Mouse (Mus musculus) forebrain, embryonic 16.5 days (tissue): ENCODE measurements around the gene Gm45799. TPM values are rescaled to one million over a fixed set of nuclear protein-coding genes. Genes with fewer than 3 reads are reported as not detected.
A peak's percentile ranks its signal among the peaks of the same experiment; 100 is the strongest.

ENCODE experiments used
- ATAC-seq: fragments of 200-750 bp; cut with Nextera tagmentation; 2 replicates; pipeline ENCODE4 v1.8.0; 2017; ENCODE audit warnings: mild to moderate bottlenecking, moderate library complexity
- H3K27ac ChIP-seq: fragments of 300-500 bp; sonication (generic); 2 replicates; pipeline ENCODE4 v1.5.1; 2014; ENCODE audit warnings: low read length, control low read depth
- H3K27me3 ChIP-seq: fragments of 300-500 bp; sonication (generic); replicated peaks from 2 replicates; pipeline ENCODE4 v1.6.1; 2014; ENCODE audit warnings: low read length; ENCODE audit not compliant: control insufficient read depth, insufficient read depth
- H3K36me3 ChIP-seq: fragments of 300-500 bp; sonication (generic); 2 replicates; pipeline ENCODE4 v1.6.1; 2014; ENCODE audit not compliant: control insufficient read depth, insufficient read depth
- H3K4me1 ChIP-seq: fragments of 300-500 bp; sonication (generic); replicated peaks from 2 replicates; pipeline ENCODE4 v1.6.1; 2014; ENCODE audit warnings: low read length; ENCODE audit not compliant: control insufficient read depth, insufficient read depth
- H3K4me2 ChIP-seq: fragments of 300-500 bp; sonication (generic); 2 replicates; pipeline ENCODE4 v1.6.1; 2014; ENCODE audit warnings: mild to moderate bottlenecking, low read length, control low read depth
- H3K4me3 ChIP-seq: fragments of 300-500 bp; sonication (generic); replicated peaks from 2 replicates; pipeline ENCODE4 v1.5.1; 2014; ENCODE audit warnings: mild to moderate bottlenecking, low read length, control low read depth
- H3K9ac ChIP-seq: fragments of 300-500 bp; sonication (generic); replicated peaks from 2 replicates; pipeline ENCODE4 v1.6.1; 2014; ENCODE audit warnings: low read depth, low read length, control low read depth
- H3K9me3 ChIP-seq: fragments of 300-500 bp; sonication (generic); 2 replicates; pipeline ENCODE4 v1.6.1; 2016; ENCODE audit warnings: low read length; ENCODE audit not compliant: control insufficient read depth
- WGBS: fragments of 180-500 bp; shearing (Covaris S2); extraction: QIAGEN DNeasy Blood & Tissue Kit; methylation state at CpG from one replicate; pipeline ENCODE4 v1.1.7; 2014; 5-methylcytosine and 5-hydroxymethylcytosine counted together
- polyA plus RNA-seq: library from polyadenylated mRNA; unstranded; fragments of >200 nt; fragmentation: Nextera tagmentation; extraction: Ambion mirVana; gene quantifications from 2 replicates; pipeline ENCODE4 v1.2.1, GENCODE M21; 2015

Gm45799 gene
- polyA plus RNA-seq, 1 experiment from 2014 or later, result 4.6 TPM

DNA sequence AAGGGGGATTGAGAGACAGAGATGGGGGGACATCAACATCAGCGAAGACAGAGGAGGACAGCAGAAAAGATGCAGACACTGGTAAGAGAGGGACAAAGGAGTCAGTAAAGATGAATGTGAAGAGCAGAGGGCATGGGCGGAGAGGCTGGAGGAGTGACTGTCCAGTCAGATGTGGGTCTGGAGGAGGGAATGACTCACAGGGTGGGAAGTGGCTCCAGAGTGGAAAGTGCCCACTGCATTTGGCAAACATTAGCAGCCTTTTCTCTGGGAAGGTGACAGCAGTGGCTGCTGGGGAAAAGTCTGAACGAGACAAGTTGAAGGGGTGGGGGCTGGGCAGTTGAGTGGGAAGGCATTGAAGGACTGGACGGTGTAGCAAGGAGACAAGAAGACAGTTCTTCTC is 19.3 kb upstream of the Gm45799 start:
- Histone ChIP-seq H3K27me3 (no peaks in the 10 kb centered on the region), H3K27ac (no peak overlapping the region), H3K4me3 (no peak overlapping the region), H3K4me1 (no peaks in the 10 kb centered on the region), H3K4me2 (no peak overlapping the region), H3K9ac (no peak overlapping the region), H3K9me3 (no peaks in the 10 kb centered on the region), H3K36me3 (peaks cover 24% of the 10 kb centered on the region)
- 78% methylated on average over 4 of the region's 4 CpGs for WGBS
- no peak for ATAC-seq

DNA sequence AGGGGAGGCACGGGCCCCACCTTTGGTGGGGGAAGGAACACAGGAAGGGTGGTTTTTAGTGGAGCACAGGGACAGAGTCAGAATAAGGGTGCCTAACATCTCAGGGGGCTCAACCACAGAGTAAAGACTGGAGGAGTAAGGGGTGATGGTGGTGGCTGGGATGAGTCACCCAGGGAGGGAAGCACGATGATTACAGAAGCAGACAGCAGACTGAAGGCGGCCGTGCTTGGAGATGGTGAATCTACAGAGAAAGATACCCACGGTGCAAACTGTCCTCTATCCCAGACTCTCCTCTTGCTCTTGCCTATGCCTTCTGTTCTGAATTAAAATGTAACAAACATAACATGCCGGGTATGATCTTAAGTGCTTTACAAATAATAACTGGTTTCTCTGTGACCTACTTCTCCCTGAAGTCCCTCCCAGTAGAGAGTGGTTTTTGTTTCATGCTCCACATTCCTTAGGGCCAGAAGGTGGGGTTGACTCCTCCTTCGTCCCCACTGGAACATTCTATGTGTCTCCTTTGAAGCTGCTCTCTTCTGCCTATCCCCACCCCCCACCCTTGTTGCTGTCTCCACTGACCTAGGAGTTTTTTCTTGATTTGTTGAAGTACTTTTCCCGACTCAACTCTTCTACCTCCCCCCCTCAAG is 18.6 kb upstream of the Gm45799 start:
- Histone ChIP-seq H3K27me3 (no peaks in the 10 kb centered on the region), H3K9me3 (no peaks in the 10 kb centered on the region), H3K4me3 (no peak overlapping the region), H3K9ac (no peak overlapping the region), H3K4me2 (no peak overlapping the region), H3K27ac (no peak overlapping the region), H3K4me1 (no peaks in the 10 kb centered on the region), H3K36me3 (peaks cover 20% of the 10 kb centered on the region)
- ATAC-seq, result no peak
- WGBS, result 85% methylated on average over 8 of the region's 8 CpGs

DNA sequence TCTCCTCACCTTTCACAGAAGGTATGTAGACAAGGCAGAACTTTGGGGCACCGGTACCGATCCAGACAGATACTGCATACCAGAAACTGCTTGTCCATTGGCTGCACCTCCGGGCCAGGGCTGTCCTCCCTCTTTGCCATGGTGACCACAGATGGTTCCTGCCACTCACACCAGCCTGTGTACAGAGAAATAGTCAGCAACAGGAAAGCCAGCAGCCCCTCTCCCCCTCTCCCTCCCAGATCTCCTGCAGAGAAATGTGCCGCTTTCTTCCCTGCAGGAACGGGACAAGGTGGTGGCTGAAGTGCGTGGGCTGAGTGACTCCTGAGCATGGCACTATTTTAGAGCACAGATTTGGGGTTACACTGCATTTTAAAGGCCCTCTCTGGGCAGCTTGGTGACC is 15.0 kb upstream of the Gm45799 start:
- Histone ChIP-seq H3K9ac (no peak overlapping the region), H3K4me3 (no peak overlapping the region), H3K27ac (no peak overlapping the region), H3K4me1 (peaks cover 11% of the 10 kb centered on the region), H3K36me3 (peaks cover 11% of the 10 kb centered on the region), H3K4me2 (no peak overlapping the region), H3K27me3 (no peaks in the 10 kb centered on the region), H3K9me3 (no peaks in the 10 kb centered on the region)
- no peak for ATAC-seq
- 86% methylated on average over 6 of the region's 6 CpGs for WGBS

DNA sequence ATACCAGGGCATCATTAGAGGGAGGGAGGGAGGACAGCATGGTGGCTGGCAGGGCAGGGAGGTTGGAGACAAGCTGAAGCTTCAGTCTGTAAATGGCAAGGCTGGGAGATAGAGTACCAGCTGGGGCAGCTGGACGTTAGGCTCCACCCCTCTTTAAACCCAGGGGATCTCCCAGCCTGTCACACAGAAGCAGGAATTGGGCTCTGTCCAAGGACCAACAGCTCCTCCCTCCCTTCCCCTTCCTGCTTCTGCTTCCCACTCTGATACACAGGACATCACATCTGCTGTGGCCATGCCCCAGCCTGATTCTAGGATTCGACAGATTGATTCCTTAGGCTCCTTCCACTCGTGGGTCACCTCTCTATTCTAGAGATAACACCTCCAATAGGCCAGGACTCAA is 11.7 kb upstream of the Gm45799 start:
- H3K27ac ChIP-seq, result no peak overlapping the region
- H3K27me3 ChIP-seq, result no peaks in the 10 kb centered on the region
- H3K9me3 ChIP-seq, result no peaks in the 10 kb centered on the region

DNA sequence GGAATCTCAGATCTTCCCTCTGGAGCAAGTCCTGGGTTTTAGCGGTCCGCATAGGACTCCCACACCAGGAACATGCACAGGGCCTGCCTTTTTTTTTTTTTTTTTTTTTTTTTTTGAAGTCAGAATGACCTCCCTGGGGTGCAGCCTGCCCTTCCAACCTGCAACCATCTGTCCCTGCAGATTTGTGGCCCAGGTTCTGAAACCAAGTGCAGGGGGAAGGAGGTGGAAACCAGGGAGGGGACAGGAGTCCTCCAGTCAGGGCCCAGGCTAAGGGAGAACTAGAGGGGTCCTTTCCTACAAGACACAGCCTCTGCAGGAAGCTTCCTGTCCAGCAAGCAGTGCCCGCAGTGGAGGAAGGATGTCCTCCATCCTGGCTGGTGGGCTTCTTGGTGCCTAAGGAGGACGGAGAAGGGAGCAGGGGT is 7.8 kb upstream of the Gm45799 start:
- 16% methylated on average over 4 of the region's 4 CpGs for WGBS
- peaks cover 34% of the 10 kb centered on the region for H3K4me1 ChIP-seq
- peak overlapping the region; percentile 63 for H3K4me2 ChIP-seq

More for the DNA sequence above, 11.7 kb upstream of the Gm45799 start:
- WGBS, result 9% methylated on average over 3 of the region's 3 CpGs
- H3K9ac ChIP-seq, result no peak overlapping the region
- peaks cover 25% of the 10 kb centered on the region for H3K4me1 ChIP-seq
- peak; percentile 15; the same call in 1 of the 2 replicates for ATAC-seq
- peaks cover 8% of the 10 kb centered on the region for H3K36me3 ChIP-seq
- H3K4me3 ChIP-seq, result no peak overlapping the region
- H3K4me2 ChIP-seq, result no peak overlapping the region

DNA sequence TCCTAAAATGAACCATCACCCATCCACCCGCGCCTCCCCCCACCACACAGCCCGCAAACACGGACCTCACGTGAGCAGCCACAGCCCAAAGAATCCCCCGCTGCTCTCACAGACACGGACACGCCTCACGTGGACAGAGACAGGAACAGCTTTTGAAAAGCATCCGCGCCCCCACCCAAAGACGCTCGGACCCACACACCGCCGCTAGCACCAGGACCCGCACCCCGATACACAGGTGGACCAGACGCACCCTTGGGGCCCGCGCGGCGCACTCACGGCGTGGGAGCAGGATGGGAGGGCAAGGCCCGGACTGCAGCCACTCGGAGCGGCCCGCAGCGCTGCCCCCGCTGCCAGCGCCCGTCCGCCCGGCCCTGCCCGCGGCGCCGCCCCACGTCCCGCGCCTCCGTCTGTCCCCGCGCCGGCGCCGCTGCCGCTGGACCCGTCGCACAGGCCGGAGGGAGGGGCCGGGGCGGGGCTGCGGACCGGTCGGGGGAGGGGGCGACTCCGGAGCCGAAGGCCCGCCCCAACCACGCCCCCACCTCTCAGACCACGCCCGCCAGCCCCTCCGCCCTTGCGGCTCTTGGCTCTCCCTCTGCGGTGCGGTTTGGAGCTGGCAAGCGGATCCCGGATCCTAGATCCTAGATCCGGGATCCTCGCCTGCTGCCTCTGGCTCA is 7.1 kb upstream of the Gm45799 start, which contains the start of gene Trim3:
Gene Trim3, minus strand, starts transcription at position 445 of the 674 bp plus-strand sequence.
- H3K36me3 ChIP-seq, result peaks cover 10% of the 10 kb centered on the region; the same call in 1 of the 2 replicates
- peak within 1 kb of the TSS; percentile 65 for H3K27ac ChIP-seq
- under 1% methylated on average over 41 of the region's 71 CpGs for WGBS
- peak within 1 kb of the TSS; percentile 62 for H3K4me3 ChIP-seq
- H3K9me3 ChIP-seq, result no peaks in the 10 kb centered on the region
- H3K4me2 ChIP-seq, result peak within 1 kb of the TSS; percentile 63
- H3K4me1 ChIP-seq, result peaks cover 34% of the 10 kb centered on the region
- ATAC-seq, result peak; percentile 88
- H3K9ac ChIP-seq, result peak within 1 kb of the TSS; percentile 79
- no peaks in the 10 kb centered on the region for H3K27me3 ChIP-seq

More for the DNA sequence above, 7.8 kb upstream of the Gm45799 start:
- peaks cover 10% of the 10 kb centered on the region; the same call in 1 of the 2 replicates for H3K36me3 ChIP-seq
- peak overlapping the region; percentile 46; the same call in 1 of the 2 replicates for H3K27ac ChIP-seq
- peak overlapping the region; percentile 79 for H3K9ac ChIP-seq
- H3K27me3 ChIP-seq, result no peaks in the 10 kb centered on the region
- H3K9me3 ChIP-seq, result no peaks in the 10 kb centered on the region
- peak overlapping the region; percentile 62 for H3K4me3 ChIP-seq
- no peak for ATAC-seq

DNA sequence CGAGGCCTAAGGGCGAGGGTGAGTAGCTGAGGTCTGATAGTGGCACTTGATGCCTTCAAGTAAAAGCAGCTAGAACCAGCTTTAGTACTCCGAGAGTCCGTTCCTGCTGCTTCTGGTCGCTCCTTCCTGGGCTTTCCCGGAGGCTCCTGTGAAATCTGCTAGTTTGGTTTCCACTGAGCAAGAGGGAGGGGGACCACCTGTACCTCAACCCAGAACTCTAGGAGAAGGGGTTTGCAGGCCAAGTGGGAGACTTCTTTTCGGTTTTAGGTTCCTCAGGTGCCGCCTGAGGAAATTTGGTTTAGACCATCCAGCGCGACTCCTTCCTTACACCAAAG is 6.6 kb upstream of the Gm45799 start:
- Histone ChIP-seq H3K27ac (peak overlapping the region; percentile 51; the same call in 1 of the 2 replicates), H3K36me3 (peaks cover 10% of the 10 kb centered on the region; the same call in 1 of the 2 replicates), H3K4me1 (peaks cover 30% of the 10 kb centered on the region), H3K9me3 (no peaks in the 10 kb centered on the region), H3K4me2 (peak overlapping the region; percentile 63), H3K27me3 (no peaks in the 10 kb centered on the region), H3K9ac (peak overlapping the region; percentile 79), H3K4me3 (peak overlapping the region; percentile 62)
- WGBS, result 4% methylated on average over 10 of the region's 10 CpGs
- no peak for ATAC-seq

DNA sequence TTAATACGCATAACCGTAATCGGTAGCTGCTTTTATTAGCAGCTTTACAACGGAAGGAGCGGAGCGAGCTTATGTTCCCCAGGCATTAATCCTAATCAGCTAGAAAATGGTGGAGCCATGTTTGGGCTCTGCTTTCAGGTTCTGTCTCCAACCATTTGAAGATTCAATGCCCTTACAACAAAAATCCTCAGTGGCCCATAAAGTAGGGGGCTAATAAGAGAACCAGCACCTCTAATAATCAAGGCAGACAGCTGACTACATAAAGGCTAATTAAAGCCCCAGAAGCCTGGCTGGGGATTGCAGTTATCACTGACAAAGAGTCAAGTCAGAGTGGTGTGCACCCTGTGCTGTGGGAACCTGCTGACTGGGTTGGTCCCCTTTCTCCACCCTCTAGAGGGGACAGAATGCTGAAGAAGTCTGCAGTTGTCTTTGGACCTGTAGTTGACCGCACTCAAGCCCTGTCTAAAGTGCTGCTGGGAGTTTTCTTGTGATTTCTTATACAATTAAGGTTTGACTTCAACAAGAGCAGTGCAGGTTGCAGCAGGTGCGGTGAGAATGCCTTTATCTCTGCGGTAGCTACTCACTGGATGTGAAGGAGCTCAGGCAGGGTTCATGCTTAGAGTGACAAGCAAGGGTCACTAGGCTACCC is 6.0 kb upstream of the Gm45799 start:
- Histone ChIP-seq H3K36me3 (peaks cover 10% of the 10 kb centered on the region; the same call in 1 of the 2 replicates), H3K4me2 (peak overlapping the region; percentile 63), H3K27me3 (no peaks in the 10 kb centered on the region), H3K27ac (no peak overlapping the region), H3K4me1 (peaks cover 30% of the 10 kb centered on the region), H3K9ac (no peak overlapping the region; the same call in 1 of the 2 replicates), H3K4me3 (no peak overlapping the region; the same call in 1 of the 2 replicates), H3K9me3 (no peaks in the 10 kb centered on the region)
- ATAC-seq, result no peak
- WGBS, result 40% methylated on average over 9 of the region's 9 CpGs

DNA sequence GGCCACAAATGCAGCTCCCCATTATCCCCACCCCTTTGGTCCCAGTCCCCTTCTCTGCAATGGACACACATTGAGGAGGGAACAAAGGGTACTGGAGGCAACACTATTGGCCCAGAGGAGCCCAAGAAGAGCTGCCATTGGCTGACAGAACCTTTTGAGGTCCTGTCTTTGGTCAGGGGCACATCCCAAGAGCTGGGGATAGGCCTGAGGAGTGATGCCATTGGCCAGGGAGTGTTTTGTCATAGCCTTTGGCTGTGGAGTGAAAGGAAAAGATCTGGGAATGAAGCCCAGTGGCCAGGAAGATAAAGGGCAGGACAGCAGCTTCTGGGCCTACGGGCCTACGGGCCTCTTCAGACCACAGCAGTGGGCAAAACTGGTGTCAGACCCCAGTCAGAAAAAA is 4.6 kb upstream of the Gm45799 start:
- H3K9me3 ChIP-seq, result no peaks in the 10 kb centered on the region
- no peak for ATAC-seq
- 86% methylated on average over 2 of the region's 2 CpGs for WGBS
- H3K9ac ChIP-seq, result no peak overlapping the region
- H3K4me2 ChIP-seq, result no peak overlapping the region
- no peaks in the 10 kb centered on the region for H3K27me3 ChIP-seq
- H3K27ac ChIP-seq, result no peak overlapping the region
- H3K4me1 ChIP-seq, result peaks cover 36% of the 10 kb centered on the region
- H3K36me3 ChIP-seq, result peaks cover 10% of the 10 kb centered on the region; the same call in 1 of the 2 replicates
- no peak overlapping the region for H3K4me3 ChIP-seq
